Comparison of ENCODE assay signal across 10 mouse cellular contexts in genomic region chr9:60756866-60757740, GRCm38 (mm10). TPM values are rescaled to one million over a fixed set of nuclear protein-coding genes. Genes with fewer than 3 reads are reported as not detected.
DNase-seq lines count a peak whose midpoint lies in the region; ATAC-seq and TF ChIP-seq lines count a peak whose summit lies in the region.
"Had no signal": no experiment of that assay in that cellular context is flagged by ENCODE, and none has a peak within 500 bp of the region (broad histone marks: within the 10 kb centered on the region; RNA-seq: fewer than 3 reads in every experiment).

No protein-coding gene starts in this region.

- H3K4me1 ChIP-seq in kidney, embryonic 15.5 days: peaks cover 30% of the 10 kb centered on the region
- no peaks in the 10 kb centered on the region for H3K4me1 ChIP-seq in kidney, adult 2 months (ENCODE audit: control insufficient read depth, insufficient read depth, low read length)
- peaks cover 26% of the 10 kb centered on the region for H3K4me1 ChIP-seq in heart, embryonic 11.5 days (ENCODE audit: control insufficient read depth, insufficient read depth, low read length)
- peaks cover 30% of the 10 kb centered on the region for H3K4me1 ChIP-seq in lung, embryonic 15.5 days
- H3K4me1 ChIP-seq: forebrain, embryonic 15.5 days had no signal

- H3K9me3 ChIP-seq in kidney, embryonic 15.5 days (replicated peaks): no peaks in the 10 kb centered on the region
- H3K9me3 ChIP-seq in heart, embryonic 11.5 days (replicated peaks; ENCODE audit: control insufficient read depth, low read length): no peaks in the 10 kb centered on the region
- no peaks in the 10 kb centered on the region for H3K9me3 ChIP-seq in lung, embryonic 15.5 days
- H3K9me3 ChIP-seq: forebrain, embryonic 15.5 days had no signal

- no peak for TF ChIP-seq POLR2A in kidney, adult 2 months (IDR thresholded peaks at IDR 0.05; ENCODE audit: low read depth, low read length)

- no peak for DNase-seq in kidney, adult 2 months
- DNase-seq in heart, adult 11 months: peak; percentile 92
- DNase-seq in embryo, embryonic 9.5 days (ENCODE audit: extremely low spot score): no peak
- no peak for DNase-seq in layer of hippocampus, adult 11-12 months (ENCODE audit: low spot score)

- H3K4me3 ChIP-seq in kidney, embryonic 15.5 days (replicated peaks): no peak overlapping the region
- H3K4me3 ChIP-seq in kidney, adult 2 months (ENCODE audit: insufficient read depth, low read depth, low read length): no peak overlapping the region
- no peak overlapping the region for H3K4me3 ChIP-seq in heart, embryonic 11.5 days (ENCODE audit: low read depth, low read length)
- no peak overlapping the region for H3K4me3 ChIP-seq in lung, embryonic 15.5 days
- H3K4me3 ChIP-seq: forebrain, embryonic 15.5 days had no signal

- no peak overlapping the region for H3K9ac ChIP-seq in kidney, embryonic 15.5 days
- 0 out of 2 replicates have a peak overlapping the region, but pooled peaks have one; percentile 5 for H3K9ac ChIP-seq in heart, embryonic 11.5 days (ENCODE audit: low read depth, low read length)
- H3K9ac ChIP-seq in lung, embryonic 15.5 days: no peak overlapping the region
- H3K9ac ChIP-seq: forebrain, embryonic 15.5 days had no signal

- TF ChIP-seq CTCF in kidney, adult 2 months (conservative IDR thresholded peaks at IDR 0.05; ENCODE audit: insufficient read depth, insufficient read length, low read depth, low read length): no peak

- H3K27me3 ChIP-seq in kidney, embryonic 15.5 days: no peaks in the 10 kb centered on the region
- no peaks in the 10 kb centered on the region for H3K27me3 ChIP-seq in kidney, adult 2 months (replicated peaks; ENCODE audit: control insufficient read depth, insufficient read depth, low read length)
- no peaks in the 10 kb centered on the region for H3K27me3 ChIP-seq in heart, embryonic 11.5 days (ENCODE audit: control insufficient read depth, insufficient read depth, low read length)
- H3K27me3 ChIP-seq in lung, embryonic 15.5 days: no peaks in the 10 kb centered on the region
- H3K27me3 ChIP-seq: forebrain, embryonic 15.5 days had no signal

- ATAC-seq in kidney, embryonic 15.5 days (replicated peaks; ENCODE audit: low FRiP score): no peak
- no peak for ATAC-seq in heart, embryonic 11.5 days (replicated peaks; ENCODE audit: insufficient number of reproducible peaks, low FRiP score, low TSS enrichment)
- ATAC-seq in lung, embryonic 15.5 days (ENCODE audit: borderline replicate concordance, extremely low read depth, low FRiP score, low TSS enrichment): peak; percentile 37; the same call in 1 of the 2 replicates
- ATAC-seq: activated CD4-positive, CD25-positive, alpha-beta regulatory T cell, adult 4 months; forebrain, embryonic 15.5 days had no signal

- H3K27ac ChIP-seq in kidney, embryonic 15.5 days: peak overlapping the region; percentile 35
- H3K27ac ChIP-seq in kidney, adult 2 months (ENCODE audit: insufficient read depth, low read depth, low read length): no peak overlapping the region
- peak overlapping the region; percentile 62 for H3K27ac ChIP-seq in heart, embryonic 11.5 days (ENCODE audit: low read depth, low read length)
- peak overlapping the region; percentile 72 for H3K27ac ChIP-seq in lung, embryonic 15.5 days
- H3K27ac ChIP-seq: forebrain, embryonic 15.5 days; macrophage had no signal

- no peak overlapping the region for H3K4me2 ChIP-seq in kidney, embryonic 15.5 days
- H3K4me2 ChIP-seq in heart, embryonic 11.5 days: peak overlapping the region; percentile 38
- H3K4me2 ChIP-seq in lung, embryonic 15.5 days: no peak overlapping the region
- H3K4me2 ChIP-seq: forebrain, embryonic 15.5 days had no signal

- WGBS in kidney, embryonic 15.5 days: 70% methylated on average over 15 of the region's 15 CpGs
- 85% methylated on average over 15 of the region's 15 CpGs for WGBS in kidney, adult 2 months
- 52% methylated on average over 15 of the region's 15 CpGs for WGBS in heart, embryonic 11.5 days (ENCODE audit: insufficient replicate concordance)
- 45% methylated on average over 15 of the region's 15 CpGs for WGBS in lung, embryonic 15.5 days

- H3K36me3 ChIP-seq in kidney, embryonic 15.5 days: no peaks in the 10 kb centered on the region; the same call in 1 of the 2 replicates
- no peaks in the 10 kb centered on the region for H3K36me3 ChIP-seq in kidney, adult 2 months (ENCODE audit: control insufficient read depth, insufficient read depth, low read length)
- H3K36me3 ChIP-seq in heart, embryonic 11.5 days (ENCODE audit: control insufficient read depth, insufficient read depth, low read length): no peaks in the 10 kb centered on the region
- no peaks in the 10 kb centered on the region for H3K36me3 ChIP-seq in lung, embryonic 15.5 days
- H3K36me3 ChIP-seq: forebrain, embryonic 15.5 days had no signal

RNA-seq across cellular contexts. Expression of gene Uaca, which starts 37.2 kb away (rescaled TPM):
- polyA plus RNA-seq in kidney, embryonic 15.5 days (2015; fragmentation: Nextera tagmentation; extraction: Ambion mirVana): 33.5 and 36.2 TPM in 2 replicates
- 13.5 and 16.4 TPM in 2 replicates for polyA plus RNA-seq in kidney, adult 2 months (2012; rRNA removed)
- 19.2 and 26.8 TPM in 2 replicates for polyA plus RNA-seq in heart, embryonic 11.5 days (2014; fragmentation: Nextera tagmentation; extraction: Ambion mirVana)
- 33.1 and 34.9 TPM in 2 replicates for polyA plus RNA-seq in lung, embryonic 15.5 days (2015; fragmentation: Nextera tagmentation; extraction: Ambion mirVana)
- polyA plus RNA-seq: activated CD4-positive, CD25-positive, alpha-beta regulatory T cell, adult 4 months had no signal

RNA-seq across cellular contexts. Expression of gene Larp6, which starts 44.3 kb away (rescaled TPM):
- 1.6 and 1.7 TPM in 2 replicates for polyA plus RNA-seq in kidney, embryonic 15.5 days (2015; fragmentation: Nextera tagmentation; extraction: Ambion mirVana)
- polyA plus RNA-seq in kidney, adult 2 months (2012; rRNA removed): 1.6 and 1.7 TPM in 2 replicates
- polyA plus RNA-seq in heart, embryonic 11.5 days (2014; fragmentation: Nextera tagmentation; extraction: Ambion mirVana): 0.40 and 0.92 TPM in 2 replicates
- polyA plus RNA-seq in lung, embryonic 15.5 days (2015; fragmentation: Nextera tagmentation; extraction: Ambion mirVana): 1.3 and 1.4 TPM in 2 replicates
- polyA plus RNA-seq: activated CD4-positive, CD25-positive, alpha-beta regulatory T cell, adult 4 months had no signal
